Mouse (Mus musculus): Measurements from ENCODE around the gene Grm5.

Grm5 gene

GRCm38 (mm10) chr7:88161586-88161985 lies 577.6 kb downstream of the Grm5 start:
- no peak for DNase-seq (ENCODE audit: low spot score)

All from layer of hippocampus, adult 9-10 months (tissue).